Mouse (Mus musculus) heart, adult 9 months (tissue): Measurements from ENCODE around the gene Lmtk3.
A peak's percentile ranks its signal among the peaks of the same experiment; 100 is the strongest.

Source experiments
- DNase-seq, 2 experiments: peaks; one replicate each; pipeline ENCODE4 v3.0.0; 2022; ENCODE audit warnings: low spot score in 2 of 2

The Lmtk3 gene

GRCm38 (mm10) chr7:45809276-45810075, 25.9 kb downstream of the Lmtk3 start:
- DNase-seq = no peak

GRCm38 (mm10) chr7:45812921-45813320, 29.4 kb downstream of the Lmtk3 start:
- DNase-seq = no peak

- peak; percentile 100 for DNase-seq
Observed at GRCm38 (mm10) chr7:45813787-45814779, 30.5 kb downstream of the Lmtk3 start, which contains the start of gene Cyth2. TSS of gene Cyth2 (minus strand) at chr7:45814581.

GRCm38 (mm10) chr7:45814841-45815240, 31.3 kb downstream of the Lmtk3 start:
- DNase-seq = no peak

GRCm38 (mm10) chr7:45815323-45815983, 31.9 kb downstream of the Lmtk3 start:
- DNase-seq = no peak

GRCm38 (mm10) chr7:45815984-45816351, 32.4 kb downstream of the Lmtk3 start:
- DNase-seq = no peak

GRCm38 (mm10) chr7:45819843-45820242, 36.3 kb downstream of the Lmtk3 start:
- DNase-seq = no peak

- no peak for DNase-seq
Observed at GRCm38 (mm10) chr7:45820913-45821312, 37.4 kb downstream of the Lmtk3 start.

GRCm38 (mm10) chr7:45824598-45824997, 41.1 kb downstream of the Lmtk3 start, which contains the start of gene Kcnj14:
TSS of gene Kcnj14 (minus strand) at chr7:45824782.
- no peak for DNase-seq

GRCm38 (mm10) chr7:45826631-45827030, 43.1 kb downstream of the Lmtk3 start:
- no peak for DNase-seq

- peak; percentile 83 to 87 for DNase-seq
Observed at GRCm38 (mm10) chr7:45830427-45831127, 47.0 kb downstream of the Lmtk3 start, which contains the start of gene Grwd1. TSS of gene Grwd1 (minus strand) at chr7:45830944.

GRCm38 (mm10) chr7:45831128-45831525, 47.6 kb downstream of the Lmtk3 start:
- no peak for DNase-seq

- DNase-seq = no peak
Observed at GRCm38 (mm10) chr7:45832428-45832827, 48.9 kb downstream of the Lmtk3 start.

- no peak for DNase-seq
Observed at GRCm38 (mm10) chr7:45833148-45833790, 49.7 kb downstream of the Lmtk3 start.

GRCm38 (mm10) chr7:45833924-45834323, 50.4 kb downstream of the Lmtk3 start:
- DNase-seq = no peak

- DNase-seq = no peak
Observed at GRCm38 (mm10) chr7:45842950-45843744, 59.6 kb downstream of the Lmtk3 start.

- no peak for DNase-seq
Observed at GRCm38 (mm10) chr7:45848447-45849027, 65.0 kb downstream of the Lmtk3 start.

GRCm38 (mm10) chr7:45850661-45851060, 67.1 kb downstream of the Lmtk3 start:
- no peak for DNase-seq

GRCm38 (mm10) chr7:45853089-45853488, 69.6 kb downstream of the Lmtk3 start:
- DNase-seq = no peak
